Mouse (Mus musculus) ES-E14 (cell line): Measurements from ENCODE around the gene Bcas3. TPM values are rescaled to one million over a fixed set of nuclear protein-coding genes. Genes with fewer than 3 reads are reported as not detected.

Experiments
- DNase-seq: peaks from one replicate; pipeline ENCODE4 v3.0.0-alpha.2; 2013; ENCODE audit warnings: low read depth, low spot score
- H3K27ac ChIP-seq: 2 replicates; pipeline ENCODE4 v1.5.1; 2012; ENCODE audit warnings: low read depth, mild to moderate bottlenecking, low read length, moderate library complexity, mixed read lengths; ENCODE audit not compliant: poor library complexity, insufficient read depth, severe bottlenecking
- H3K36me3 ChIP-seq: 2 replicates; pipeline ENCODE4 v1.6.1; 2012; ENCODE audit warnings: mild to moderate bottlenecking, low read length, moderate library complexity, mixed read lengths; ENCODE audit not compliant: control insufficient read depth, poor library complexity, insufficient read depth, severe bottlenecking
- H3K4me1 ChIP-seq, 2 experiments: fragments of 150-350 bp in 1 of 2; sonication (generic) in 1 of 2; 2 replicates each; pipeline ENCODE4 v1.6.1; 2012; ENCODE audit warnings: low read length in 2 of 2, mild to moderate bottlenecking in 1 of 2, mixed read lengths in 1 of 2; ENCODE audit not compliant: control insufficient read depth in 2 of 2, insufficient read depth in 2 of 2, poor library complexity in 1 of 2
- H3K4me3 ChIP-seq, 2 experiments: fragments of 150-350 bp in 1 of 2; sonication (generic) in 1 of 2; 2 replicates each; pipeline ENCODE4 v1.5.1; 2012; ENCODE audit warnings: low read length in 2 of 2, low read depth in 1 of 2, mild to moderate bottlenecking in 1 of 2, mixed read lengths in 1 of 2; ENCODE audit not compliant: insufficient read depth in 1 of 2, poor library complexity in 1 of 2, severe bottlenecking in 1 of 2
- H3K9ac ChIP-seq: 2 replicates; pipeline ENCODE4 v1.6.1; 2012; ENCODE audit warnings: low read depth, mild to moderate bottlenecking, low read length, mixed read lengths; ENCODE audit not compliant: poor library complexity, insufficient read depth, severe bottlenecking
- H3K9me3 ChIP-seq: fragments of 150-350 bp; sonication (generic); 2 replicates; pipeline ENCODE4 v1.6.1; 2012; ENCODE audit warnings: low read depth, mild to moderate bottlenecking, low read length; ENCODE audit not compliant: control insufficient read depth, insufficient read depth
- CHD2 ChIP-seq: IDR thresholded peaks from 2 replicates; pipeline ENCODE4 v1.6.1; 2014; ENCODE audit warnings: mild to moderate bottlenecking, low read depth, low read length, inconsistent platforms
- HCFC1 ChIP-seq: IDR thresholded peaks from 2 replicates; pipeline ENCODE4 v1.6.1; 2012; ENCODE audit warnings: low read length, inconsistent platforms, borderline replicate concordance; ENCODE audit not compliant: insufficient read depth
- MAFK ChIP-seq: IDR thresholded peaks from 2 replicates; pipeline ENCODE4 v1.6.1; 2014; ENCODE audit warnings: mild to moderate bottlenecking, low read depth, low read length, inconsistent platforms; ENCODE audit not compliant: insufficient read depth
- ZC3H11A ChIP-seq: IDR thresholded peaks from 2 replicates; pipeline ENCODE4 v1.6.1; 2012; ENCODE audit warnings: low read depth, mild to moderate bottlenecking, inconsistent platforms, low read length, borderline replicate concordance
- ZNF384 ChIP-seq: IDR thresholded peaks from 2 replicates; pipeline ENCODE4 v1.6.1; 2012; ENCODE audit warnings: low read depth, low read length, inconsistent platforms
- in situ Hi-C, 2 experiments: fragments of 600-800 bp; cut with MboI; formaldehyde crosslinking; loops; one replicate each; pipeline ENCODE4 v1.15.1; 2025; ENCODE audit warnings: low sequenced_read_pairs in 2 of 2, inconsistent platforms in 1 of 2; ENCODE audit not compliant: unreplicated experiment in 2 of 2
- total RNA-seq: library from RNA; depleted of rRNA; stranded (reverse); fragments of 300-350 nt; gene quantifications from 2 replicates; pipeline ENCODE4 v1.2.3, GENCODE M21; 2012

Gene Bcas3
- total RNA-seq, 1 experiment, result 23.6 TPM

- TF ChIP-seq ZNF384, result no peak
- no peak overlapping the region for H3K4me3 ChIP-seq
- H3K36me3 ChIP-seq, result no peaks in the 10 kb centered on the region
- peaks cover 0 to 7% of the 10 kb centered on the region in 2 experiments; a peak in 1 of 4 replicates for H3K4me1 ChIP-seq
- in situ Hi-C loops, result no loop called here
- DNase-seq, result no peak
- H3K9me3 ChIP-seq, result no peaks in the 10 kb centered on the region
- no peak overlapping the region for H3K27ac ChIP-seq
- H3K9ac ChIP-seq, result no peak overlapping the region
Measured at GRCm38 (mm10) chr11:85660304-85660703, 307.3 kb downstream of the Bcas3 start.

GRCm38 (mm10) chr11:85667176-85667575 is 314.2 kb downstream of the Bcas3 start:
- Histone ChIP-seq H3K4me3 (no peak overlapping the region), H3K9ac (no peak overlapping the region), H3K36me3 (no peaks in the 10 kb centered on the region), H3K9me3 (no peaks in the 10 kb centered on the region), H3K4me1 (no peaks in the 10 kb centered on the region), H3K27ac (no peak overlapping the region)
- no peak for TF ChIP-seq MAFK
- TF ChIP-seq HCFC1, result no peak
- no peak for TF ChIP-seq ZNF384
- no peak for TF ChIP-seq ZC3H11A
- TF ChIP-seq CHD2, result no peak
- in situ Hi-C loops, result no loop called here
- no peak for DNase-seq

GRCm38 (mm10) chr11:85667741-85668140 is 314.8 kb downstream of the Bcas3 start:
- no peak overlapping the region for H3K4me3 ChIP-seq

GRCm38 (mm10) chr11:85672881-85673475 is 320.0 kb downstream of the Bcas3 start:
- in situ Hi-C loops, result no loop called here
- no peak overlapping the region for H3K4me3 ChIP-seq
- no peaks in the 10 kb centered on the region for H3K9me3 ChIP-seq
- H3K36me3 ChIP-seq, result no peaks in the 10 kb centered on the region
- no peak for DNase-seq
- no peak overlapping the region for H3K27ac ChIP-seq
- H3K4me1 ChIP-seq, result peaks cover 0 to 5% of the 10 kb centered on the region in 2 experiments; a peak in 1 of 4 replicates
- no peak for TF ChIP-seq HCFC1
- no peak for TF ChIP-seq ZNF384
- TF ChIP-seq CHD2, result no peak
- TF ChIP-seq MAFK, result no peak
- no peak for TF ChIP-seq ZC3H11A
- H3K9ac ChIP-seq, result no peak overlapping the region

More at GRCm38 (mm10) chr11:85667741-85668140, 314.8 kb downstream of the Bcas3 start:
- in situ Hi-C loops, result no loop called here
- Histone ChIP-seq H3K27ac (no peak overlapping the region), H3K9me3 (no peaks in the 10 kb centered on the region), H3K4me1 (no peaks in the 10 kb centered on the region), H3K9ac (no peak overlapping the region), H3K36me3 (no peaks in the 10 kb centered on the region)
- TF ChIP-seq CHD2 (no peak), ZNF384 (no peak), HCFC1 (no peak), ZC3H11A (no peak), MAFK (no peak)
- DNase-seq, result no peak

GRCm38 (mm10) chr11:85675244-85675643 is 322.3 kb downstream of the Bcas3 start:
- Histone ChIP-seq H3K27ac (no peak overlapping the region), H3K4me1 (peaks cover 0 to 5% of the 10 kb centered on the region in 2 experiments; a peak in 1 of 4 replicates)
- in situ Hi-C loops, result no loop called here

More at GRCm38 (mm10) chr11:85675244-85675643, 322.3 kb downstream of the Bcas3 start:
- Histone ChIP-seq H3K36me3 (no peaks in the 10 kb centered on the region), H3K9me3 (no peaks in the 10 kb centered on the region), H3K9ac (no peak overlapping the region), H3K4me3 (no peak overlapping the region)
- no peak for DNase-seq
- no peak for TF ChIP-seq CHD2
- TF ChIP-seq HCFC1, result no peak
- no peak for TF ChIP-seq MAFK
- no peak for TF ChIP-seq ZNF384
- no peak for TF ChIP-seq ZC3H11A
